Mouse (Mus musculus) splenic B cell, adult 2 months (primary cell): ENCODE results near the gene Klhl25.

Experiments used
- DNase-seq: peaks from one replicate; pipeline ENCODE4 v3.0.0-alpha.2; 2011; ENCODE audit warnings: low read depth, low spot score
- H3K27me3 ChIP-seq: 2 replicates; pipeline ENCODE4 v1.6.1; 2012; ENCODE audit warnings: mild to moderate bottlenecking, low read length, moderate library complexity, mixed read lengths; ENCODE audit not compliant: control insufficient read depth, poor library complexity, insufficient read depth, severe bottlenecking
- H3K36me3 ChIP-seq: 2 replicates; pipeline ENCODE4 v1.6.1; 2012; ENCODE audit warnings: mild to moderate bottlenecking, low read length, moderate library complexity, mixed read lengths; ENCODE audit not compliant: control insufficient read depth, poor library complexity, insufficient read depth, severe bottlenecking

Klhl25 gene

GRCm38 (mm10) chr7:75848115-75848775, at the start of gene Klhl25:
Gene Klhl25, plus strand, starts transcription at chr7:75848310.
- no peaks in the 10 kb centered on the region for H3K27me3 ChIP-seq
- no peaks in the 10 kb centered on the region for H3K36me3 ChIP-seq
- DNase-seq = peak; percentile 98

- no peaks in the 10 kb centered on the region for H3K27me3 ChIP-seq
- no peak for DNase-seq
- no peaks in the 10 kb centered on the region for H3K36me3 ChIP-seq
These were observed 47.6 kb upstream of the Klhl25 start for GRCm38 (mm10) chr7:75800530-75800929.

- Histone ChIP-seq H3K36me3 (no peaks in the 10 kb centered on the region), H3K27me3 (no peaks in the 10 kb centered on the region)
- DNase-seq = no peak
These were observed 47.1 kb upstream of the Klhl25 start for GRCm38 (mm10) chr7:75801022-75801421.

GRCm38 (mm10) chr7:75801621-75802358, 46.3 kb upstream of the Klhl25 start:
- H3K27me3 ChIP-seq = no peaks in the 10 kb centered on the region
- H3K36me3 ChIP-seq = no peaks in the 10 kb centered on the region
- DNase-seq = no peak

- H3K27me3 ChIP-seq = no peaks in the 10 kb centered on the region
- DNase-seq = no peak
These were observed 45.2 kb upstream of the Klhl25 start for GRCm38 (mm10) chr7:75802887-75803286.

GRCm38 (mm10) chr7:75806161-75806560, 41.9 kb upstream of the Klhl25 start:
- DNase-seq = no peak
- no peaks in the 10 kb centered on the region for H3K27me3 ChIP-seq
- H3K36me3 ChIP-seq = no peaks in the 10 kb centered on the region

More at GRCm38 (mm10) chr7:75802887-75803286, 45.2 kb upstream of the Klhl25 start:
- no peaks in the 10 kb centered on the region for H3K36me3 ChIP-seq

GRCm38 (mm10) chr7:75806711-75807110, 41.4 kb upstream of the Klhl25 start:
- no peaks in the 10 kb centered on the region for H3K27me3 ChIP-seq
- no peaks in the 10 kb centered on the region for H3K36me3 ChIP-seq
- DNase-seq = no peak

- no peak for DNase-seq
- Histone ChIP-seq H3K27me3 (no peaks in the 10 kb centered on the region), H3K36me3 (no peaks in the 10 kb centered on the region)
These were observed 40.4 kb upstream of the Klhl25 start for GRCm38 (mm10) chr7:75807460-75808304.

- DNase-seq = no peak
These were observed 27.4 kb upstream of the Klhl25 start for GRCm38 (mm10) chr7:75820687-75821086.

GRCm38 (mm10) chr7:75822087-75822668, 25.9 kb upstream of the Klhl25 start:
- no peak for DNase-seq
- Histone ChIP-seq H3K27me3 (no peaks in the 10 kb centered on the region), H3K36me3 (no peaks in the 10 kb centered on the region)

More at GRCm38 (mm10) chr7:75820687-75821086, 27.4 kb upstream of the Klhl25 start:
- no peaks in the 10 kb centered on the region for H3K36me3 ChIP-seq
- H3K27me3 ChIP-seq = no peaks in the 10 kb centered on the region

GRCm38 (mm10) chr7:75823071-75823470, 25.0 kb upstream of the Klhl25 start:
- no peaks in the 10 kb centered on the region for H3K36me3 ChIP-seq
- peak; percentile 8 for DNase-seq

GRCm38 (mm10) chr7:75826360-75827103, 21.6 kb upstream of the Klhl25 start:
- no peaks in the 10 kb centered on the region for H3K36me3 ChIP-seq
- DNase-seq = no peak

More at GRCm38 (mm10) chr7:75823071-75823470, 25.0 kb upstream of the Klhl25 start:
- no peaks in the 10 kb centered on the region for H3K27me3 ChIP-seq

GRCm38 (mm10) chr7:75827357-75827756, 20.8 kb upstream of the Klhl25 start:
- no peak for DNase-seq
- Histone ChIP-seq H3K27me3 (no peaks in the 10 kb centered on the region), H3K36me3 (no peaks in the 10 kb centered on the region)

More at GRCm38 (mm10) chr7:75826360-75827103, 21.6 kb upstream of the Klhl25 start:
- H3K27me3 ChIP-seq = no peaks in the 10 kb centered on the region

- no peaks in the 10 kb centered on the region for H3K27me3 ChIP-seq
- H3K36me3 ChIP-seq = no peaks in the 10 kb centered on the region
- DNase-seq = peak; percentile 83
These were observed 20.3 kb upstream of the Klhl25 start for GRCm38 (mm10) chr7:75827850-75828249.
